Mouse (Mus musculus) embryo, embryonic 10 days (tissue): ENCODE results near the gene Vps35l.

Experiments
- DNase-seq: peaks from one replicate; pipeline ENCODE4 v3.0.0-alpha.2; 2015; ENCODE audit warnings: low spot score

Gene Vps35l

GRCm38 (mm10) chr7:118777598-118778394 lies 37.8 kb downstream of the Vps35l start:
- DNase-seq, result no peak

DNA sequence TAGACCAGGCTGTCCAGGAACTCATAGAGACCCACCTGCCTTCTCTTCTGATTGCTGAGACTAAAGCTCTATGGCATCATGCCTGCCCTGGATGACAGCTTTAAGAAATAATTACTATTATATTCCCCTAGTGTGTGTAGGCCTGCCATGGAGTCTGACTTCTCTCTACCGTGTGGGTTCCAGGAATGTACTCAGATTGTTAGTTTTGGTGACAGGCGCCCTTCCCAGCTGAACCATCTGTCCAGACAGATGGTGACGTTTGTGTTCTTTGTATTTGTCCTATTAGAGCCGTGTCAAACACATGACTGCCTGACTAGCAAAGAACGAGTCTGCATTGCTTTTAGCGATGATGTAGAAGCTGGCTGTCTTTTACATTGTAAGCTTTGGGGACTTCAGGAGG lies 38.5 kb downstream of the Vps35l start:
- DNase-seq, result no peak

- no peak for DNase-seq
Observed at GRCm38 (mm10) chr7:118783305-118784001, 43.4 kb downstream of the Vps35l start.

- DNase-seq, result no peak
Observed at GRCm38 (mm10) chr7:118786091-118786490, 46.1 kb downstream of the Vps35l start.

GRCm38 (mm10) chr7:118787326-118787725 lies 47.3 kb downstream of the Vps35l start:
- no peak for DNase-seq

DNA sequence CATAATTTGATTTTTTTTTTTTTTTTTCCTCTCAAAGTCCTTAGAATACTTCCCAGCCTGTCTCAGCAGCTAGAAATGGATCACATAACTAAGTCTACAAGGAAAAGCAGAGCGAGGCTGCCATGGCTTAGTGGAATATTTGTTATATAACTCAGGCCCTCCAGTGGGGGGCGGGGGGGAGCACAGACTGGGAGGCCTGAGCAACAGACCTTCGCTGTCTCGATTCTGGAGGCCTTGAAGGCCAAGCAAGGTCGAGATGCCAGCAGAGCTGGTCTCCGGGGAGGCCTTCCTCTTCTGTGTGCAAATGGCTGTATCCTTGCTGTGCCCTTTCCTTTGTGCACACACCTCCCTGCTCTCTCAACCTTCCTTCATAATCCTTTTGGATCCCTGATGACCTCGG lies 48.5 kb downstream of the Vps35l start:
- DNase-seq, result no peak

- DNase-seq, result no peak
Observed at GRCm38 (mm10) chr7:118790292-118790691, 50.3 kb downstream of the Vps35l start.

DNA sequence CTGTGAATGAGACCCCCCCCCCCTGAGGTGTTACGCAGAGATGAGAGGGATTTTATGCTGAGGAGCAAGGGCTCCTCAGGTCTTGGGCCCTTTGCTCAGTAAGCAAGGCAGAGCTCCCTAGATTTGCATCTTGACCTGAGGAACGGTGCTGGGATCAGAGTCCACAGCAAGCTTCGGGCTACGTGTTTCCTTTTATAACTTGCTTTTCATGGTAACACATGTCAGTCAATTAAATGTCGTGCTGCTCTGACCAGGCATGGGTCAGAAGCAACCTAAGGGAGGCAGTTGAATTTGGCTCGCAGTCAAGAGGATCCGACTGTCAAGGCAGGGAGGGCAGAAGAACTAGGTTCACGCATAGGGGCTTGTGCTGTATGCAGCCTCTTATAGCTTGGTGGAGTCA lies 53.9 kb downstream of the Vps35l start:
- DNase-seq, result no peak

GRCm38 (mm10) chr7:118795779-118796178 lies 55.8 kb downstream of the Vps35l start:
- no peak for DNase-seq

- no peak for DNase-seq
Observed at GRCm38 (mm10) chr7:118796838-118797237, 56.8 kb downstream of the Vps35l start.

DNA sequence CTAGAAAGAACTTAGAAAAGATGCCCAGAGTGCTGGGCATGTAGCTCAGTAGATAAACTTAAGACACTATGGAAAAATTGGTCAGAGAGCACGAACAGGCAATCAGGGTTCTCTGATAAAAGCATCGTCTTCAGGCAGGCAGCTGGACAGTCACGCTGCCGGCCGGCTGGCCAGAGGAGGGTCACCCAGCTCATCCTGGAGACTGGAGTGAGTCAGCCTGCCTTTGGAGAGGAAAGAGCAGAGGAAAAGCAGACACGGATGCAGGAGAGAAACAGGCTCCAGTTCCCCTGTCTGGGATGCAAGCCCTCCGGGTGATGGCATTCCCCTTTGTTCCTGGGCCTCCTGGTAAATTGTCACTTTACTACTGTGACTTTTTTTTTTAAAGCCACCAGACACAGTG lies 57.6 kb downstream of the Vps35l start:
- no peak for DNase-seq

- DNase-seq, result no peak
Observed at GRCm38 (mm10) chr7:118798105-118798570, 58.1 kb downstream of the Vps35l start.

DNA sequence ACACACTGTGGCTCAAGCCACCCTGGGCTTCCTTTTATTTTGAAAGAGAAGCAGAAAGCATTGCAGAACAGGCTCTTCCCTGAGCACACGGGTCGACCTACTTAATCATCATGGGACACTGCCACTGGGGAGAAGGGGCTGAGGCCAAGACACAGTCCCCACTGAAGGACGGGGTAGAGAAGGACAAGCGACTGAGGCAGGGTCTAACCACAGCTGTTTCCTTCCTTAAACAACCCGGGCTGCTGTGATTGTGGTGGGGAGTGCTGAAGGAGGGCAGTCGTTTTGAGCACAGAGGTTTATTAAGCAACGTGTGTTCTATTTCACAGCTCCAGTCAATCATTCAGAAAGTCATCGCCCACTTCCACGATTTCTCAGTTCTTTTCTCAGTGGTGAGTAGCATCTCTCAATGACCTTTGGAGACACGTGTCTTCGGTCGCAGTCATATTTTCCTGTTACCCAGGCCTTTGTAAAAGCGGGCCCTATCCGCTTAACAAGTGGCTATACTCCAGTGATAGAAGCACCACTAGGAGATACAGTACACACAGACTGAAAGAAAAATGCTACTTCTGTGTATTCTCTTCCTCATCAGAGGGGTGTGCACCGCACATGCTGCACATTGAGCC lies 60.2 kb downstream of the Vps35l start:
- no peak for DNase-seq

DNA sequence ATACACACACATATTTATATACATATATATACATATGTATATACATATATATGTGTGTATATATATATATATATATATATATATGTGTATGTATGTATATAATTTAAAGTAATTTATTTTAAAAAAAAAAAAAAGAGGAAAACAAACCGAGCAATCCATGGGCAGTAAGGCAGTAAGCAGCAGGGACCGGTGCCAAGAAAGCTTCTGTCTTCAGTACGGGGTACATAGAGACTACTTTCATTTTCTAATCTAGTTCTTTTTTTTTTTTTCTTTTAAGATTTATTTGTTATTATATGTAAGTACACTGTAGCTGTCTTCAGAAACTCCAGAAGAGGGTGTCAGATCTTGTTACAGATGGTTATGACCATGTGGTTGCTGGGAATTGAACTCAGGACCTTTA lies 61.8 kb downstream of the Vps35l start:
- no peak for DNase-seq

GRCm38 (mm10) chr7:118803425-118803824 lies 63.4 kb downstream of the Vps35l start:
- DNase-seq, result no peak

DNA sequence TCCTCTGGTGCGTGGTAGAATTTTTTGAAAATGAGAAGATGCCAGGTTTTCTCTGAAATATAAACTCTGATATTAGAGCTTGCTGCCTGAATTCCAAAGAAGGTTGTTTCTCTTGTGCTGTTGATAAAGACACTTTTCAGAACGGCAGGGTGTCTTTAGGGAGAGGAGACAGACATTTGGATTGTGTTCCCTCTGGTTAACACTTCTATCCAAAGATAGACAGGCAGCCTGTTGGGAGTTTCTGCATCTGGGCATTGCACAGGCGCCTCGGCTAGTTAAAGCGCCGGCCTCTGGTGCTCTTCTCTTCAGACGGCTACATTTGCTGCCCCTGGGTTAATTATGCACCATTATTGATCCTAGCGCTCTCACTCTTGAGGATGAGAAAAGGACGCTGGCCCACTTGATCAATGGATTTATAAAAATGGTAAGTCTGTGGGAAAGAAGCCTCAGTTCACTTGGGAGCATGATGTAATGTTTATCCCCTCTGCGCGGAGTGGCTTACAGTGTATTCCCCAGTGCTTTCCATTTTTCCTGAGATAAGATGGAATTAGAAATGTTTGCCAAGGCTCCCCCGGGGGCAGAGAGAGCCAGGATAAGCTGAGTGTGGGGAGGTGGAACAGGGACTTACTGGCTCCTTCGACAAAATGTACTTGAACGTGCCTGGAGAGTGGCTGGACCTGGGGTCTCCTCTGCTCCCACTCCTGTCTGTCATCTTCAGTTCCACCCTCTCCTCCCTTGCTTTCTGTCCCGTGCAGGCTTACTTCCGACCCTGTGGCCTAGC lies 66.8 kb downstream of the Vps35l start:
- DNase-seq, result no peak

DNA sequence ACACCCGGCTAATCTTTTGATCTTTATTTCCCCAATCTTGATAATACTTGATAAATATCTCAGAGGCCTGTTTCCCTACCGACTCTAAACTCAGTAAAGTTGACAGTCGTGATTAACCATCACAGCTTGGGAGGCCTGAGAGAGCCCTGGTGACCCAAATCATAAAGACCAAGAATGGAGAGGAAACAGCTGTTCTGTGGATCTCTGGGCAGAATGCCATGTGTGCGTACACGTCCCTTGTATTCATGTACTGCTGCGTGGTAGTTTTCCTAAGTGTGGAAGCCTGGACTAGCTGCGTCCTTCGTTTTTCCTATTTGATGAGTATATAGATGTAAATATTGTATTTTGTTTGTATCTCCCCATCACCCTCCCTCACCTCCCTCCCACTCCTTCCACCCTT lies 67.9 kb downstream of the Vps35l start:
- DNase-seq, result no peak

DNA sequence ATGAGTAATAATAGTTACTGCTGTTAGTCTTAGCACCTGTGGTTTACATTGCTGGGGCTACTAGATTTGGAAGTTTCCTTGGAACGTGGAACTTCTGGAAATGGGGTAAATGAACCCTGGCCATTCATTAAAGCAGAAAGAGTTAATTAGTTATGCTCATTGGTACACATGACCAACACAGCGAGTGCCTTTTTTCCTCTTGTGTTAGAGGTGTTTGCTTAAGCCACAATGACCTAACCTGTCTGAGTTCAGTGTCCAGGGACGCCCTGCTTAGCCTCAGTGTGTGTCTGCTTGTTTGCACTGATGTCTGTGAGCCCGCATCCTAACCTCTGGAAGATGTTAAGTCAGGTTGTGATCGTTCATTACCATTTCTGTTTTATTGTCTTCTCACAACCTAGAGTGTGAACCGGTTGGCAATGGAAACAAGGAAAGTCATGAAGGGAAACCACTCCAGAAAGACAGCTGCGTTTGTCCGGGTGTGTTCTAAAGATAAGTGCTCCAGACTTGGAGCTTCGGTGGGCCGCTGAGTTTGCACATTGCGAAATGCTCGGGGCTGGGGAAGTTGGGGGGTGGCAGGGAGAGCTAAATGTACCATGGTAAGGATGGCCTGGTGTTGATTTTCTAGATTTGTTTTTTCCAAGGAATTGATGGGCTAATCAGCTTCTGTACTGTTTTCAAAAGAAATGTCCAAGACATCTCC lies 71.5 kb downstream of the Vps35l start:
- no peak for DNase-seq

DNA sequence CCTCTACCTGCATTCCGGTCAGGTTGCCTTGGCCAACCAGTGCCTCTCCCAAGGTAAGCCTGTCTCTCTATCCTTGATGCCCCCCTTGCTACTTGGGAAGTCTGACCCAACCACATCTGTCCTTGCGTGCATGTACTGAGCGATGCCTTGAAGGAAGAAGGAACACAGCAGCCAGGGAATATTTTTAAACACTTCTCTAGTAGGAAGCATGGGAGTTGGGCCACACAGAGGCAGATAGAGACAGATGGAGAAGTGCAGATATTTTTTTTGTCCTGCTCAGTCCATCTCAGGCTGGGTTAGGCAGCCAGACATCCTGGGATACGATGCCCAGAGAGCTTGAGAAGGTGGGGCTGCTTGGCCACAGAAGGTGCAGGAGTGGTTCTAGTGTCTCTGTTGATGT lies 73.6 kb downstream of the Vps35l start:
- no peak for DNase-seq

GRCm38 (mm10) chr7:118816275-118816674 lies 76.2 kb downstream of the Vps35l start:
- DNase-seq, result no peak

DNA sequence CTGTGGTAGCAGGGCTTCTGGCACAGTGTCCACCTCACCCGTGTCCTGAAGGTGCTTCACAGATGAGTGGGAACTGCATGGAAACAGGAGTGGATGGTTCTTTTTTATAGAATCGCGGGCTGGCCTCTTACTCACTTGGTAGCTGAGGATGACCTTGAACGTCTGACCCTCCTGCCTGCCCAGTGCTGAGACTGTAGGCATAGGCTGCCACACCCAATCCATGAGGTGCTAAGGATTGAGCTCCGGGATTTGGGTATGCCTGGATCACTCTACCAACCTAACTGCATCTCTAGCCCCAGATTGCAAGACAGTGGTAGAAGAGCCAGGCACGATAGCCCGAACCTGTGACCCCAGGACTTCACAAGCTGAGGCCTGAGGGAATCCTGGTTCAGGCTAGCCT lies 77.7 kb downstream of the Vps35l start:
- no peak for DNase-seq

- DNase-seq, result no peak
Observed at GRCm38 (mm10) chr7:118819666-118820065, 79.6 kb downstream of the Vps35l start.
